Mouse (Mus musculus): ENCODE measurements around the gene Dctpp1. TPM values are rescaled to one million over a fixed set of nuclear protein-coding genes. Genes with fewer than 3 reads are reported as not detected.

Dctpp1 gene
- total and polyA plus RNA-seq, 2 experiments from 2014 or later: 102 to 112 TPM

- H3K4me1 ChIP-seq (ENCODE audit: insufficient read depth, low read length): no peaks in the 10 kb centered on the region
- TF ChIP-seq CTCF (IDR thresholded peaks at IDR 0.05; ENCODE audit: low read depth): no peak
- H3K36me3 ChIP-seq (ENCODE audit: insufficient read depth, low read length): no peaks in the 10 kb centered on the region
- H3K9me3 ChIP-seq (ENCODE audit: low read length): no peaks in the 10 kb centered on the region
- H3K27me3 ChIP-seq (ENCODE audit: insufficient read depth, low read length): no peaks in the 10 kb centered on the region
- H3K27ac ChIP-seq: no peak overlapping the region
- ATAC-seq (no peak), DNase-seq (ENCODE audit: low spot score) (no peak)
- H3K9ac ChIP-seq (replicated peaks; ENCODE audit: low read length): no peak overlapping the region
- H3K4me3 ChIP-seq (ENCODE audit: low read length): no peak overlapping the region
- H3K4me2 ChIP-seq (ENCODE audit: low read depth, low read length): no peak overlapping the region
- 91% methylated on average over 6 of the region's 6 CpGs for WGBS
Observed at GRCm38 (mm10) chr7:127217475-127217874, 43.0 kb downstream of the Dctpp1 start.

- Histone ChIP-seq H3K4me3 (ENCODE audit: low read length) (no peak overlapping the region), H3K27me3 (ENCODE audit: insufficient read depth, low read length) (no peaks in the 10 kb centered on the region), H3K27ac (no peak overlapping the region), H3K9ac (replicated peaks; ENCODE audit: low read length) (no peak overlapping the region), H3K9me3 (ENCODE audit: low read length) (no peaks in the 10 kb centered on the region), H3K36me3 (ENCODE audit: insufficient read depth, low read length) (no peaks in the 10 kb centered on the region), H3K4me2 (ENCODE audit: low read depth, low read length) (no peak overlapping the region), H3K4me1 (ENCODE audit: insufficient read depth, low read length) (no peaks in the 10 kb centered on the region)
- 85% methylated on average over 5 of the region's 5 CpGs for WGBS
- ATAC-seq: no peak
- no peak for DNase-seq (ENCODE audit: low spot score)
- no peak for TF ChIP-seq CTCF (IDR thresholded peaks at IDR 0.05; ENCODE audit: low read depth)
Observed at GRCm38 (mm10) chr7:127216307-127216706, 44.2 kb downstream of the Dctpp1 start.

- ATAC-seq (peak; percentile 42; the same call in 1 of the 2 replicates), DNase-seq (ENCODE audit: low spot score) (peak; percentile 79)
- no peaks in the 10 kb centered on the region for H3K27me3 ChIP-seq (ENCODE audit: insufficient read depth, low read length)
- H3K27ac ChIP-seq: no peak overlapping the region
- H3K4me3 ChIP-seq (ENCODE audit: low read length): peak overlapping the region; percentile 18
- H3K4me1 ChIP-seq (ENCODE audit: insufficient read depth, low read length): no peaks in the 10 kb centered on the region
- H3K4me2 ChIP-seq (ENCODE audit: low read depth, low read length): peak overlapping the region; percentile 38
- no peaks in the 10 kb centered on the region for H3K36me3 ChIP-seq (ENCODE audit: insufficient read depth, low read length)
- no peaks in the 10 kb centered on the region for H3K9me3 ChIP-seq (ENCODE audit: low read length)
- peak; percentile 85 for TF ChIP-seq CTCF (IDR thresholded peaks at IDR 0.05; ENCODE audit: low read depth)
- 26% methylated on average over 33 of the region's 33 CpGs for WGBS
- H3K9ac ChIP-seq (replicated peaks; ENCODE audit: low read length): no peak overlapping the region; the same call in 1 of the 2 replicates
Observed at GRCm38 (mm10) chr7:127214981-127215871, 45.3 kb downstream of the Dctpp1 start.

GRCm38 (mm10) chr7:127214521-127214920, 46.0 kb downstream of the Dctpp1 start:
- 43% methylated on average over 21 of the region's 21 CpGs for WGBS
- no peak for ATAC-seq
- Histone ChIP-seq H3K9me3 (ENCODE audit: low read length) (no peaks in the 10 kb centered on the region), H3K9ac (replicated peaks; ENCODE audit: low read length) (no peak overlapping the region; the same call in 1 of the 2 replicates), H3K4me3 (ENCODE audit: low read length) (no peak overlapping the region), H3K4me2 (ENCODE audit: low read depth, low read length) (peak overlapping the region; percentile 38), H3K27ac (no peak overlapping the region), H3K4me1 (ENCODE audit: insufficient read depth, low read length) (no peaks in the 10 kb centered on the region), H3K27me3 (ENCODE audit: insufficient read depth, low read length) (no peaks in the 10 kb centered on the region), H3K36me3 (ENCODE audit: insufficient read depth, low read length) (no peaks in the 10 kb centered on the region)
- no peak for DNase-seq (ENCODE audit: low spot score)
- no peak for TF ChIP-seq CTCF (IDR thresholded peaks at IDR 0.05; ENCODE audit: low read depth)

- no peak for TF ChIP-seq CTCF (IDR thresholded peaks at IDR 0.05; ENCODE audit: low read depth)
- H3K9me3 ChIP-seq (ENCODE audit: low read length): no peaks in the 10 kb centered on the region
- H3K4me3 ChIP-seq (ENCODE audit: low read length): no peak overlapping the region
- no peak overlapping the region for H3K27ac ChIP-seq
- H3K27me3 ChIP-seq (ENCODE audit: insufficient read depth, low read length): no peaks in the 10 kb centered on the region
- WGBS: 53% methylated on average over 12 of the region's 12 CpGs
- no peak overlapping the region for H3K4me2 ChIP-seq (ENCODE audit: low read depth, low read length)
- no peak overlapping the region for H3K9ac ChIP-seq (replicated peaks; ENCODE audit: low read length)
- no peaks in the 10 kb centered on the region for H3K4me1 ChIP-seq (ENCODE audit: insufficient read depth, low read length)
- DNase-seq (ENCODE audit: low spot score): no peak
- H3K36me3 ChIP-seq (ENCODE audit: insufficient read depth, low read length): no peaks in the 10 kb centered on the region
- ATAC-seq: no peak
Observed at GRCm38 (mm10) chr7:127213930-127214329, 46.6 kb downstream of the Dctpp1 start.

GRCm38 (mm10) chr7:127213485-127213884, 47.0 kb downstream of the Dctpp1 start:
- no peaks in the 10 kb centered on the region for H3K27me3 ChIP-seq (ENCODE audit: insufficient read depth, low read length)
- no peak overlapping the region for H3K4me3 ChIP-seq (ENCODE audit: low read length)
- ATAC-seq: no peak
- H3K27ac ChIP-seq: no peak overlapping the region
- 41% methylated on average over 7 of the region's 7 CpGs for WGBS
- DNase-seq (ENCODE audit: low spot score): peak; percentile 42
- H3K9me3 ChIP-seq (ENCODE audit: low read length): no peaks in the 10 kb centered on the region
- no peaks in the 10 kb centered on the region for H3K4me1 ChIP-seq (ENCODE audit: insufficient read depth, low read length)
- H3K36me3 ChIP-seq (ENCODE audit: insufficient read depth, low read length): no peaks in the 10 kb centered on the region
- TF ChIP-seq CTCF (IDR thresholded peaks at IDR 0.05; ENCODE audit: low read depth): peak; percentile 71
- H3K4me2 ChIP-seq (ENCODE audit: low read depth, low read length): no peak overlapping the region
- H3K9ac ChIP-seq (replicated peaks; ENCODE audit: low read length): no peak overlapping the region

All from hindbrain, postnatal 0 days (tissue).